Comparison of ENCODE assay signal across 15 mouse cellular contexts in genomic region chr17:66572677-66573060, GRCm38 (mm10). TPM values are rescaled to one million over a fixed set of nuclear protein-coding genes. Genes with fewer than 3 reads are reported as not detected.
DNase-seq lines count a peak whose midpoint lies in the region; TF ChIP-seq lines count a peak whose summit lies in the region.
"Had no signal": no experiment of that assay in that cellular context is flagged by ENCODE, and none has a peak within 500 bp of the region (broad histone marks: within the 10 kb centered on the region; RNA-seq: fewer than 3 reads in every experiment).

No protein-coding gene starts in this region.

- TF ChIP-seq CTCF in gastrocnemius, adult 2 months (IDR thresholded peaks at IDR 0.05) = peak; percentile 34

- peak overlapping the region; percentile 41 for H3K4me3 ChIP-seq in gastrocnemius, adult 2 months
- H3K4me3 ChIP-seq: embryonic facial prominence, embryonic 15.5 days; forebrain, embryonic 15.5 days; neural tube, embryonic 15.5 days had no signal

- DNase-seq in gastrocnemius, adult 2 months = no peak
- DNase-seq in gastrocnemius, postnatal 25 days = no peak
- peak; percentile 14 to 71 for DNase-seq in kidney, postnatal 36 days
- no peak for DNase-seq in kidney, adult 8-10 months
- peak; percentile 49 for DNase-seq in thymus, postnatal 4 days
- DNase-seq in thymus, postnatal 0 days (ENCODE audit: low spot score) = no peak
- DNase-seq in lung, postnatal 14 days = peak; percentile 74
- no peak for DNase-seq in layer of hippocampus, adult 8-10 months (ENCODE audit: low spot score in 2 of 2)
- DNase-seq: right cerebral cortex, postnatal 25 days had no signal

- H3K27ac ChIP-seq in gastrocnemius, adult 2 months = no peak overlapping the region
- H3K27ac ChIP-seq: embryonic facial prominence, embryonic 15.5 days; forebrain, embryonic 15.5 days; neural tube, embryonic 15.5 days had no signal

- intact Hi-C loops in gastrocnemius, adult 2 months (cut with DNase I) = loop anchor here (10.0 kb wide), 1 partner anchor 1262 kb away; no protein-coding TSS in a partner anchor

RNA-seq across cellular contexts. Expression of gene Themis3, which starts 21.8 kb away (rescaled TPM):
- total RNA-seq in gastrocnemius, adult 2 months (2021) = 1 to 10 TPM in 1 of 2 experiments, not detected in 1; 2.4 TPM
- total RNA-seq in gastrocnemius, postnatal 25 days (2021) = under 1 TPM in 1 of 2 experiments, not detected in 1; 0.10 TPM
- polyA plus RNA-seq in thymus, postnatal 0 days (2015; fragmentation: Nextera tagmentation; extraction: Ambion mirVana) = not detected in 2 replicates
- total RNA-seq in layer of hippocampus, adult 8-10 months (2022) = under 1 TPM in 1 of 4 experiments, not detected in 3; 0.13 TPM
- total RNA-seq: layer of hippocampus, postnatal 14 days had no signal
- polyA plus RNA-seq: embryonic facial prominence, embryonic 15.5 days; forebrain, embryonic 15.5 days; heart, embryonic 14.5 days; hindbrain, embryonic 16.5 days; neural tube, embryonic 15.5 days had no signal

RNA-seq across cellular contexts. Expression of gene Rab12, which starts 53.1 kb away (rescaled TPM):
- 100 to 1,000 TPM; 189 to 260 TPM for total RNA-seq in gastrocnemius, adult 2 months (2021)
- 100 to 1,000 TPM; 131 to 163 TPM for total RNA-seq in gastrocnemius, postnatal 25 days (2021)
- 20.8 and 24.9 TPM in 2 replicates for polyA plus RNA-seq in thymus, postnatal 0 days (2015; fragmentation: Nextera tagmentation; extraction: Ambion mirVana)
- total RNA-seq in layer of hippocampus, adult 8-10 months (2022) = 100 to 1,000 TPM; 106 to 117 (median 108) TPM

Comparison
In these comparisons a context has a peak if more than half of its experiments do, and no peak if none do; other contexts are left out.
1. DNase-seq: peak in kidney, postnatal 36 days (2 of 2), thymus, postnatal 4 days (single experiment) and lung, postnatal 14 days (single experiment); none in gastrocnemius, adult 2 months (single experiment), gastrocnemius, postnatal 25 days (single experiment), kidney, adult 8-10 months (0 of 2), thymus, postnatal 0 days (single experiment) and layer of hippocampus, adult 8-10 months (0 of 2).